Mouse (Mus musculus) liver, embryonic 12.5 days (tissue): ENCODE results near the gene Polr3g. TPM values are rescaled to one million over a fixed set of nuclear protein-coding genes. Genes with fewer than 3 reads are reported as not detected.
"Not testable (repeated sequence)": the region's sequence is repeated elsewhere in the genome, so short reads cannot be mapped to it uniquely, and the experiment has no call there.

Experiments
- ATAC-seq: fragments of 200-750 bp; cut with Nextera tagmentation; 2 replicates; pipeline ENCODE4 v1.8.0; 2017; ENCODE audit warnings: moderate number of reproducible peaks, mild to moderate bottlenecking, moderate library complexity
- H3K27ac ChIP-seq: fragments of 300-500 bp; sonication (generic); 2 replicates; pipeline ENCODE4 v1.5.1; 2016; ENCODE audit warnings: mild to moderate bottlenecking
- H3K27me3 ChIP-seq: fragments of 300-500 bp; sonication (generic); replicated peaks from 2 replicates; pipeline ENCODE4 v1.6.1; 2016; ENCODE audit warnings: mild to moderate bottlenecking, moderate library complexity
- H3K36me3 ChIP-seq: fragments of 300-500 bp; sonication (generic); 2 replicates; pipeline ENCODE4 v1.6.1; 2016; ENCODE audit warnings: mild to moderate bottlenecking, moderate library complexity
- H3K4me1 ChIP-seq: fragments of 300-500 bp; sonication (generic); 2 replicates; pipeline ENCODE4 v1.6.1; 2016
- H3K4me2 ChIP-seq: fragments of 300-500 bp; sonication (generic); 2 replicates; pipeline ENCODE4 v1.6.1; 2016; ENCODE audit warnings: mild to moderate bottlenecking, moderate library complexity
- H3K4me3 ChIP-seq: fragments of 300-500 bp; sonication (generic); 2 replicates; pipeline ENCODE4 v1.5.1; 2016; ENCODE audit warnings: mild to moderate bottlenecking, moderate library complexity
- H3K9ac ChIP-seq: fragments of 300-500 bp; sonication (generic); 2 replicates; pipeline ENCODE4 v1.6.1; 2016; ENCODE audit warnings: mild to moderate bottlenecking, moderate library complexity
- H3K9me3 ChIP-seq: fragments of 300-500 bp; sonication (generic); replicated peaks from 2 replicates; pipeline ENCODE4 v1.6.1; 2016; ENCODE audit warnings: mild to moderate bottlenecking, moderate library complexity
- WGBS: fragments of 180-500 bp; shearing (Covaris S2); methylation state at CpG from one replicate; pipeline ENCODE4 v1.1.7; 2016; ENCODE audit not compliant: insufficient replicate concordance; 5-methylcytosine and 5-hydroxymethylcytosine counted together
- polyA plus RNA-seq: library from polyadenylated mRNA; unstranded; fragments of >200 nt; fragmentation: Nextera tagmentation; extraction: Ambion mirVana; gene quantifications from 2 replicates; pipeline ENCODE4 v1.2.1, GENCODE M21; 2016

The Polr3g gene
- 16.9 and 19.1 TPM in 2 replicates for polyA plus RNA-seq

- H3K27ac ChIP-seq: peak within 1 kb of the TSS; percentile 94
- peak within 1 kb of the TSS; percentile 81 for H3K9ac ChIP-seq
- peaks cover 54% of the 10 kb centered on the region for H3K4me1 ChIP-seq
- H3K4me2 ChIP-seq: peak within 1 kb of the TSS; percentile 98
- H3K9me3 ChIP-seq: no peaks in the 10 kb centered on the region
- under 1% methylated on average over 61 of the region's 61 CpGs for WGBS
- ATAC-seq: peak; percentile 92
- H3K27me3 ChIP-seq: no peaks in the 10 kb centered on the region
- no peaks in the 10 kb centered on the region; the same call in 1 of the 2 replicates for H3K36me3 ChIP-seq
- peak within 1 kb of the TSS; percentile 90 for H3K4me3 ChIP-seq
Measured at GRCm38 (mm10) chr13:81710775-81711545, at the start of gene Polr3g, which contains the start of gene Mblac2. Gene Polr3g, minus strand, starts transcription at chr13:81711013. Gene Mblac2, plus strand, starts transcription at chr13:81711341.

DNA sequence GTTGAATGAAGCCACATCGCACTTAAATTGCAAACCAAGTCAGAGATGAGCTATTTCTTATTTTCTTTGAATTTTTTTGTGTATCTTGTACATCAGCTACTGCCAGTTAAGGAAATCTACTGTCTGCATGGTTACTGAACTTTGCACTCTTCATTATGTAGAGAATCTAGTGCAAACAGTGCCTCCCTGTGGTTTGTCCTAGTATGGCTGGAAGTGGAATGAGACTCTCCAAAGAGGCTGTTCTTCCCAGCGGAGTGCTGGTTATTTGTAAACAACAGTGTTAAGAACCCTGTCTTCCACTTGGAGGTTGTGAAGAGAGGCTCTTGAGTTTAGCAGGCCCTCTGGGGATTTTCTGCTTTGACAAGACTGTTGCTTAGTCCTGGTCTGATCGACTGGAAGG lies 49.6 kb upstream of the Polr3g start:
- H3K27ac ChIP-seq: no peak overlapping the region
- H3K9me3 ChIP-seq: no peaks in the 10 kb centered on the region
- no peak for ATAC-seq
- 0 out of 2 replicates have a peak, but pooled peaks cover 3% of the 10 kb centered on the region for H3K4me1 ChIP-seq
- H3K4me3 ChIP-seq: no peak overlapping the region
- no peaks in the 10 kb centered on the region for H3K36me3 ChIP-seq
- H3K27me3 ChIP-seq: no peaks in the 10 kb centered on the region; the same call in 1 of the 2 replicates
- no peak overlapping the region for H3K9ac ChIP-seq
- H3K4me2 ChIP-seq: no peak overlapping the region
- WGBS: 28% methylated on average over 3 of the region's 3 CpGs

DNA sequence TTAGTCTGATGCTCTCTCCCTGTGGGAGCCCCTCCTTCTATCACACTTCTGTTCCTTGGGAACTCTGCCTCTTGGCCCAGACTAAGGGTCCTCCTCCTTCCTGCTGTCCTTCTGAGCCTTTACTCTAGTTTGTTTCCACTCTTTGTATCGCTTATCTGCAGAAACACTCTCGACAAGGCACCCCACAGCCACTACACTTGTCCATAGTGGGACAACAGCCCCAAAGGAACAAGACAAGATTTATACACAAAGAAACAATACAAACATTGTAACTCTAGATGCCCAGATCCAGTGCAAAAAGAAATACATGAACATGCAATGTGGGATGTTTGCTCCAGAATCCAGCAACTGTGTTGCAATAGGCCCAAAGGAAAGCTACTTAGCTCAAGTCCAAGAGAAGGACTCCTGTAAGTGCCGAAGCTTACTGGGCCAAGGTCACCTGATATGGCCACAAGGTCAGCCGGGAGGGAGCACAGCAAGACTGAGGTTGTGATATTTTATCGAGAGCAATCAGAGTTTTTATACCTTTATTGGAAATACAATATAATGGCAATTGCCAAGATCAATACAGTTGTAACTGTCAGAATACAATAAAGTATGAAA lies 46.3 kb upstream of the Polr3g start:
- WGBS: 65% methylated on average over 5 of the region's 5 CpGs

DNA sequence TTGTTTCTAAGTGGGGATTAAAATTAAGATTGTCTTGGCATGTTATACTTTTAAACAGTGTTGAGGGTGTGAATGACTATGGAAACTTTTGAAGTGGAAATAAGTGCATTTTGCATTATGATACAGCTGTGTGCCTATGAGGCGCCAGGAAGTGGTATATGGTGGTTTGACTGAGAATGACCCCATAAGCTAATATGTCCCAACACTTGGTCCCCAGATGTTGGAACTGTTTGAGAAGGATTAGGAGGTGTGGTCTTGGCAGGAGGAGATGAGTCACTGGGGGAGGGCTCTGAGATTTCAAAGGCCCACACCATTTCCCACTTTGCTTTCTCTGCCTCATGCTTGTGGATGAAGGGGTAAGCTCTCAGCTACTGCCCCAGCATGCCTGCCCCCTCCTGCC lies 44.5 kb upstream of the Polr3g start:
- no peak overlapping the region for H3K4me3 ChIP-seq
- H3K4me2 ChIP-seq: no peak overlapping the region
- 73% methylated on average over 1 of the region's 1 CpGs for WGBS
- no peak overlapping the region for H3K27ac ChIP-seq
- no peaks in the 10 kb centered on the region for H3K4me1 ChIP-seq
- no peaks in the 10 kb centered on the region for H3K36me3 ChIP-seq
- ATAC-seq: no peak
- no peaks in the 10 kb centered on the region for H3K27me3 ChIP-seq
- H3K9ac ChIP-seq: no peak overlapping the region
- H3K9me3 ChIP-seq: no peaks in the 10 kb centered on the region

More for the DNA sequence above, 46.3 kb upstream of the Polr3g start:
- H3K4me3 ChIP-seq: no peak overlapping the region
- H3K4me1 ChIP-seq: 0 out of 2 replicates have a peak, but pooled peaks cover 3% of the 10 kb centered on the region
- no peak overlapping the region for H3K27ac ChIP-seq
- H3K4me2 ChIP-seq: no peak overlapping the region
- ATAC-seq: no peak
- no peaks in the 10 kb centered on the region for H3K9me3 ChIP-seq
- H3K27me3 ChIP-seq: no peaks in the 10 kb centered on the region
- no peaks in the 10 kb centered on the region for H3K36me3 ChIP-seq
- no peak overlapping the region for H3K9ac ChIP-seq

GRCm38 (mm10) chr13:81754878-81755277 lies 44.1 kb upstream of the Polr3g start:
- Histone ChIP-seq H3K9me3 (no peaks in the 10 kb centered on the region), H3K27ac (no peak overlapping the region), H3K9ac (no peak overlapping the region), H3K4me1 (no peaks in the 10 kb centered on the region), H3K27me3 (no peaks in the 10 kb centered on the region), H3K36me3 (no peaks in the 10 kb centered on the region), H3K4me2 (no peak overlapping the region), H3K4me3 (no peak overlapping the region)
- no peak for ATAC-seq

- H3K4me1 ChIP-seq: peaks cover 35% of the 10 kb centered on the region
- no peaks in the 10 kb centered on the region for H3K36me3 ChIP-seq
- H3K27ac ChIP-seq: no peak overlapping the region
- no peak overlapping the region for H3K9ac ChIP-seq
- WGBS: 58% methylated on average over 2 of the region's 2 CpGs
- no peaks in the 10 kb centered on the region for H3K27me3 ChIP-seq
- no peak overlapping the region for H3K4me3 ChIP-seq
- no peak for ATAC-seq
- peak overlapping the region; percentile 45; the same call in 1 of the 2 replicates for H3K4me2 ChIP-seq
- H3K9me3 ChIP-seq: no peaks in the 10 kb centered on the region
Measured at GRCm38 (mm10) chr13:81744092-81744396, 33.2 kb upstream of the Polr3g start.

DNA sequence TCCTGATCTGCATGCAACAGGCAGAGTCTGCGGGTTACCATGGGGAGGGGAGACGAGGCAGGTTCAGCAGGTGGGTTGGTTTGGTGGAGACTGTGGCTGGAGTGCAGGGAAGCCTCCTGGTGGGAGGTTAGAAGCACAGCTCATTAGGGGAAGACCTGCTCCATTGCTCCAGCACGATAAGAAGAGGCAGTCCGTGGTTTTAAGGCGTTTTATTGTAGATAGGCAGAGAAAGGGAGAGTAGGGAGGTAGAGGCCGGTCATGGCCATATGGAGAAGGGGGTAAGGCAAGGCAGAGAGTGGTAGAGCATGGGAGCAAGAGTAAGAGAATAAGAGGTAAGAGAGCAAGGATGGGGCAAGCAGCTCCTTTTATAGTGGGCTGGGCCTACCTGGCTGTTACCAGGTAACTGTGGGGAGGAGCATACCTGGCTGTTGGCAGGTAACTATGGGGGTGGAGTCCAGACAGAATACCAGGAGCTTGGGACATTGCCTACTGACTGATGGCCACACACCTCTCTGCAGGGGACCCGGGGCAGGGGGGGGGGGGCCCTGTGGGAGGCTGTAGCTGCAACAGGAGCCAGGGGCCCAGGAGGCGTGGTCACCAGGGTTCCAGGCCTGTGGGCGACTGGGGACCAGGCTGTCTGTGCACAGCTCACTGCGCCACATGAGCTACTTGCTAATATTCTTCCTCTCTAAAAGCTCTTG lies 32.7 kb upstream of the Polr3g start:
- Histone ChIP-seq H3K4me3 (no peak overlapping the region), H3K9ac (no peak overlapping the region; the same call in 1 of the 2 replicates), H3K27me3 (no peaks in the 10 kb centered on the region), H3K4me2 (peak overlapping the region; percentile 45), H3K4me1 (peaks cover 35% of the 10 kb centered on the region), H3K36me3 (no peaks in the 10 kb centered on the region), H3K27ac (peak overlapping the region; percentile 36; the same call in 1 of the 2 replicates), H3K9me3 (no peaks in the 10 kb centered on the region)
- ATAC-seq: peak; percentile 85
- WGBS: 28% methylated on average over 10 of the region's 10 CpGs

DNA sequence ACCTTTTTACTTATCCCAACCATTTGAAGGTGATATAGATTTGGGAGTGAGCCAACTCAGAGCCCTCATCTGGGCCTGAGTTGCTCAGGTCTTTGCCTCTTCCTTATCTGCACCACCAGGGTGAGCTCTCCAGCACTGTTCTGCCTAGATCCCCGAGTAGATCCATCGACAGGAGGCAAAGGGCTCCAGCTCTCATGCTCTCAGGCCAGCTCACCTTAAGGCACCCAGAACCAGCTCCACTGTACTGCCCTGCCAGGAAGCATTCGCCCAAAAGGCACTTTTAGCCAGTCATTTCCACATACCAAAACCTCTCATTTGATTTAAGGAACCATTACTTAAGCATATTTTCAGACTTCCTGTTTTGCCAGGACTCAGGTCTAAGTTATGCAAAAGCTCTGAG lies 30.1 kb upstream of the Polr3g start:
- no peaks in the 10 kb centered on the region for H3K27me3 ChIP-seq
- 23% methylated on average over 3 of the region's 3 CpGs for WGBS
- H3K27ac ChIP-seq: 0 out of 2 replicates have a peak overlapping the region, but pooled peaks have one; percentile 26
- no peak overlapping the region for H3K4me3 ChIP-seq
- no peak overlapping the region for H3K4me2 ChIP-seq
- H3K4me1 ChIP-seq: peaks cover 47% of the 10 kb centered on the region
- ATAC-seq: peak; percentile 85
- H3K36me3 ChIP-seq: no peaks in the 10 kb centered on the region
- no peak overlapping the region for H3K9ac ChIP-seq
- H3K9me3 ChIP-seq: no peaks in the 10 kb centered on the region

GRCm38 (mm10) chr13:81736606-81737005 lies 25.8 kb upstream of the Polr3g start:
- 40% methylated on average over 5 of the region's 5 CpGs for WGBS

GRCm38 (mm10) chr13:81730362-81730761 lies 19.5 kb upstream of the Polr3g start:
- Histone ChIP-seq H3K4me3 (no peak overlapping the region), H3K36me3 (no peaks in the 10 kb centered on the region), H3K9me3 (no peaks in the 10 kb centered on the region), H3K4me1 (peaks cover 36% of the 10 kb centered on the region), H3K27me3 (no peaks in the 10 kb centered on the region), H3K4me2 (no peak overlapping the region), H3K9ac (no peak overlapping the region), H3K27ac (peak overlapping the region; percentile 59)
- peak; percentile 85 for ATAC-seq
- WGBS: 39% methylated on average over 1 of the region's 1 CpGs

More at GRCm38 (mm10) chr13:81736606-81737005, 25.8 kb upstream of the Polr3g start:
- peaks cover 23% of the 10 kb centered on the region for H3K4me1 ChIP-seq
- H3K4me3 ChIP-seq: no peak overlapping the region
- H3K9me3 ChIP-seq: no peaks in the 10 kb centered on the region
- no peaks in the 10 kb centered on the region for H3K27me3 ChIP-seq
- no peak overlapping the region for H3K4me2 ChIP-seq
- H3K9ac ChIP-seq: no peak overlapping the region
- H3K36me3 ChIP-seq: no peaks in the 10 kb centered on the region
- H3K27ac ChIP-seq: no peak overlapping the region
- ATAC-seq: peak; percentile 53

DNA sequence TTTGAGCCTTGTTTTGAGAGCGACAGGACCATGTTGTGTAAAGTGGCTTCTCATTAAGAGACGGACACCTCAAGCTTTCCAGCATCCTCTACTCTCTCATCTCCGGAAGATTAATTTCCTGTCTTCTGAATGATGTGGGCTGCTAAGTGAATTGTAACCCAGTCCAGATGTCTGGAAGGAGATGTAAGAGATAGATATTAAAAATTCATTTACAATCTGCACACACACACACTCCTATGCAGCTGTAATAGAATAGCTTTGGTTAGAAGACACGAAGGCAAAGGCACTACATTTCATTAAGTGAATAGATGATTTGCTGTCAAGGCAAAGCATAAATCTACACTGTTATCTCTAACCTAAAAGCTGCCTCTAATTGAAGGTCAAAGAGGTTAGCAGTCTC lies 18.3 kb upstream of the Polr3g start:
- Histone ChIP-seq H3K4me2 (no peak overlapping the region), H3K36me3 (no peaks in the 10 kb centered on the region), H3K27ac (no peak overlapping the region), H3K9ac (no peak overlapping the region), H3K27me3 (no peaks in the 10 kb centered on the region), H3K4me1 (peaks cover 36% of the 10 kb centered on the region), H3K9me3 (no peaks in the 10 kb centered on the region), H3K4me3 (no peak overlapping the region)
- WGBS: 81% methylated on average over 4 of the region's 4 CpGs
- ATAC-seq: no peak

DNA sequence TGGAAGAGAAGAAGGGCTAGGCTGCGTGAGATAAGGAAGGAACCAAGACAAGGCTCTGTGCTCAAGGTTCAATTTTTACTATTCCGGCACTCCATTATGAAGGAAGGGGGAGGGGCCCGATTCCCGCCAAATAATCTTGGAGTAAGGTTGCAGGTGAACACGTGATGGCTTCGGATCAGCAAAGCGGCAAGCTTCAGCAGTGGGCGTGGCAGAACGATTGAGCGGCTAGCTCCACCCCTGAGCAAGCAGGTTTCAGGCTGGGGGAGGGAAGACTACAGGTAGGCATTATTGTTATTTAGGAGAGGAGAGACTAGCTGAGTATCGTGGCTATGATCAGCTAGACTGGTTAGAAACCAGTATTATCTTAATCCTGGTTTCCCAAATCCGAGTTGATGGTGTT lies 17.3 kb upstream of the Polr3g start:
- not testable (repeated sequence) for H3K4me2 ChIP-seq, H3K27me3 ChIP-seq, H3K4me3 ChIP-seq, H3K27ac ChIP-seq, H3K9me3 ChIP-seq, H3K9ac ChIP-seq, ATAC-seq, H3K36me3 ChIP-seq
- peaks cover 36% of the 10 kb centered on the region for H3K4me1 ChIP-seq
- WGBS: 53% methylated on average over 12 of the region's 12 CpGs
